Mouse (Mus musculus) megakaryocyte progenitor cell, adult 5-6 weeks (primary cell): ENCODE measurements around the gene Bin2. TPM values are rescaled to one million over a fixed set of nuclear protein-coding genes. Genes with fewer than 3 reads are reported as not detected.
A peak's percentile ranks its signal among the peaks of the same experiment; 100 is the strongest.

ENCODE experiments used
- ATAC-seq: replicated peaks from 2 replicates; pipeline ENCODE4 v1.8.0; 2016; ENCODE audit warnings: mild to moderate bottlenecking, moderate TSS enrichment, inconsistent platforms; ENCODE audit not compliant: poor library complexity
- total RNA-seq, 2 experiments: library from RNA; stranded (forward) in 1 of 2; stranded (reverse) in 1 of 2; fragments of 157-497, 149-512 nt in 1 of 2; fragments of 200-1000 nt in 1 of 2; gene quantifications; 2 replicates each; pipeline versions ENCODE4 v1.2.3 to v1.2.4; 2015 to 2017

Bin2 gene
- total RNA-seq (2015) (129 and 133 TPM in 2 replicates), total RNA-seq (2017) (98.9 and 105 TPM in 2 replicates)

DNA sequence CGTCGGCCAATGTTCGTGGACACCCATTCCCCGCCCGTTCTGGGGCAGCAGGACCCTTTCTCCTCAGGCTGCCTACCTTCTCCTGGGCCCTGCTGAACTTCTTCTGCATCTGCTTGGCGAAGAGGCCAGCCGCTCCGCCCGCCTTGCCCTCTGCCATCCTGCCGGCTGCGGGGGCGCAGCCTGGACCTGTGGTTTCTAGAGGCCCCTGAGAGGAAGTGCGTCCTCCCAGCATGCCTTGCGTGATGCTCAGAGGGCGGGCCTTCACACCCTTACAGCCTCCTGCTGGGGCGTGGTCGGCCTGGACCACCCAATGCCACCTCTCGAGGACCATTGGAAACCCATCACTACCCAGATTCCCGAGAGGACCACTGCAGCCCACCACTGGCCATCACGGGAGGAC lies at the start of gene Bin2:
Gene Bin2, minus strand, starts transcription at position 217 of the 400 bp plus-strand sequence.
- ATAC-seq = peak; percentile 71

DNA sequence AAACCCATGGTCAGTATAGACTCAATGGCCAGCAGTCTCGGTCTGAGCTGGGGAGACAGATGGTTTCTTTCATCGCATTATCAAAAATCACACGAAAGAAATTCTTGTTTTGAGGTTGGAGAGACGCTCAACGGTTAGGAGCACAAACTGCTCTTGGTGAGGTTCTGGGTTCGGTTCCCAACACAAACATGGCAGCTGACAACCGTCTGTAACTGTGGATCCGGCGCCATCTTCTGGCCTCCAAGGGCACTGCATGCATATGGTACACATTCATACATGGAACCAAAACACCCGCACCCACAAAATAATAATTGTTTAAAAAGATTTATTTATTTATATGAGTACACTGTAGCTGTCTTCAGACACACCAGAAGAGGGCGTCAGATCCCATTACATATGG lies 49.2 kb upstream of the Bin2 start:
- ATAC-seq = no peak

DNA sequence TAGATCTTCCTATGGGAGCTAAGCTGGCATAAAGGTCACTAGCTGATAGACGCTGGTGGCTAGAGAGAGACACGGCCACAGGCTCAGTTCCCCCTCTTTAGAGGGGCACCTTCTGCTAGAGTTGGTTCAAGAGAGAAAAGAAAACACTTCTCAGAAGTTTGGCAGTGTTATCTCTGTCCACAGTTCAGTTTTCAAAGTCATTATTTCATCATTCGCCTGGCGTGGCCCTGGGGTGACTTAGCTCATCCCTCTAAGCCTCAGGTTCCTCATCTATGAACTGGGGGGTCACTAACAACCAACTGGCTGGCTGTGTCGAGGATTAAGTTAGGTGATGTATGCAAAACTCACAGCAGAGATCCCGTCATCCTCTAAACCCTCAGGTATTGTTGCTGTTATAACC lies 48.6 kb upstream of the Bin2 start:
- peak; percentile 61 for ATAC-seq

DNA sequence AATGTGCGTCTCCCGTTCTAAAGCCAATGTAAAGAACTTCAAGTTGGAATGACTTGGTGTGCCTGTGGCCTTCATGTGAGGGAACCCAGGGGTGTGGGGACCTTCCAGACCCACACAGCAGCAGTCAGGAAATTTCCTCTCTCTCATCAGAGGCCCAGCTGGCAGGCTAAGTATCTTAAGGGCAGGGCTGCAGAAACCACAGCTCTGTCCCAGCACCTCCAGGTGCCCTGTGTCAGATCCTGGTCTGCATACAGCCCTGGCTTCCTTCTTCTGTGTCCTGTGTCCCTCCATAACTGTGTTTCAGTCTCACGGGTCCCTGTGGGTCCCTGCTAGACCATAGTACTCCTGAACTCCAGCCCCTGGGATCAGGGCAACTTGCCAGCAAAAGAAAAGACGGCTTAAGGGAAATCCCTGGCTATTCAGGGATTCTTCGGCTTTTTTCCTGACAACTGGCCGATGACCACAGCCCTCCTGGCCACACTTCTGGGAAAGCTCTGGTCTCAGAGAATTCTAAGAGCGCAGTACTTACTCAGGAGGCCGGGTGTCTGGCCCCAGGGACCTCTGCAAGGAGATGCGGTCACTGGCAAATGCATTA lies 46.1 kb upstream of the Bin2 start:
- no peak for ATAC-seq

DNA sequence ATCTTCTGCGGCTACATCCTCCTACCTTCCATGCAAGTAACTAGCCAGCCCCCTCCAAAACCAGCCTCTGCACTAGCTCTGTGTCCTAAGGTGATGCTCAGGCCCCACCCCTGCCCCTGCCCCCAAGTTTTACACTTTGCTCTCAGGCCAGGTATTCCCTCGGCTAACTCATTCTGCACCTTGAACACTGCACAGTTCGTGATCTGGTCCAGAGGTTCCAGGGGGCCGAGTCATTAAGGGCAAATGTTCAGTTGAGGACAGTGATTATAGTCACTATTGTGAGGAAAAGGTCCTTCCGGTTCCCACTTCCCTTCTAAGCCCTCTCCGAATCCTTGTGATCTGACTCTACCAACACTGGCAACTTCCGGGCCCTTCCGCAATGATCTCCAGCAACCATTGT lies 45.1 kb upstream of the Bin2 start:
- no peak for ATAC-seq

DNA sequence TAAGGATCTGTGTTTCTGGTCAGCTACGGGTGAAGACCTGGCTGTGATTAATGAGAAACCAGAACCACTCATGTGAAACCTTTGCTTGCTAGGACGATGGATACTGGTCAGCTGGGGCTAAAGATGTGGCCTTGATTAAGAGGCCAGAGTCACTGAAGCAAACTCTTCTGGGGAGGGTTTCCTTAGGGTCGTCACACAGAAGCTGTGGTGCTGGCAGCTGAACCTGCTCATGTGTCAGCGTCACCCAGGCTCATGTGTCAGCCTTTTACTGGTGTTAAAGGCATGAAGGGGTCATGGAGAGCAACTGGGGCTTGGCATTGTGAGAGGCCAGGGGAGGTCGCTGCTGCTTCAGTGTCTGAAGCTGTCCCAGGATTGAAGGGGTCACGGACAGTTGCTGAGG lies 41.5 kb upstream of the Bin2 start:
- ATAC-seq = no peak

DNA sequence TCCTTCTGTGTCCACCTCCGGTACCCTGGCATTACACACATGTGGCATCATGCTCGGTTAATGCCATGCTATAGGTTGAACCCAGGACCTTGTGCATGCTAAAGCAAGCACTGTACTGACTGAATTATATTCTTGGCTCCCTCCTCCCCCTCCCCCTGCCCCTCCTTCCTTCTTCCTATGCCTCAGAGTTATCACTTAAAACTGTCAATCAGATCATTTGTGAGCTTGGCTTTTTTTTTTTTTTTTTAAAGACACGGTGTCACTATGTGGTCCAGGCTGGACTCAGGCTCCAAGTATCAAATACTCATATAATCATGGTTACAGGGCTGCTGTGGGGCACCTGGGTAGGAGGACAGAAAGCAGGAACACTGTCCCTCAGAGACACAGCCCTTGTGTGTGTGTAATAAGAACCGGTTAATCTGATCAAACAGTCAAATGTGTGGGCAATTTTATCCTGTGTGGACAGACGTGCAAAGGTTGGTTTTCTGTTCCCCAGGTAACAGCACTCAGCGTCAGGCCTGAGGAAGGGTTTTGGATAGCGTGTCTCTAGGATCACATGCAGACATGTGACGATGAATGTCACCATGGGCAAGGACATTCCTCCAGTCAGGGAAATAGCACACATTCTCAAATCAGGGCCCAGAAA lies 39.2 kb upstream of the Bin2 start:
- ATAC-seq = peak; percentile 23; the same call in 1 of the 2 replicates

DNA sequence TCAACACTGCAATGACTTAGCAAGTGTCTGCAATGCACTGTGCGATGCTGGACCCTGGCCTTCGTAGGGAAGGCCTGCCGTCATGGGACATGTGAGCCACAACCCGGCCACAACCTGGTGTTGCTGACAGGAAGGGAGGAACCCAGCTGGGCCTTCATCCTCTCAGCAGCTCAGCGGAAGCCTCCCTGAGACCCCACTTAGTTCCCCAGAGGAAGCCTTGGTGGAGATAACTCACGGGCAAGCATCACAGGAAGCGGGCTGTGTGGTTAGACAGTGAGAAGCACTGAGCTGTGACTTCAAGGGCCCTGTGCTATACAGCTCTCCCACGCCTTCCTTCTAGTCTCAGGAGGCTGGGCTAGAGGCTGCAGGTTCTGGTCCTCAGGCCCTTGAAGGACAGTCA lies 36.9 kb upstream of the Bin2 start:
- ATAC-seq = peak; percentile 80

DNA sequence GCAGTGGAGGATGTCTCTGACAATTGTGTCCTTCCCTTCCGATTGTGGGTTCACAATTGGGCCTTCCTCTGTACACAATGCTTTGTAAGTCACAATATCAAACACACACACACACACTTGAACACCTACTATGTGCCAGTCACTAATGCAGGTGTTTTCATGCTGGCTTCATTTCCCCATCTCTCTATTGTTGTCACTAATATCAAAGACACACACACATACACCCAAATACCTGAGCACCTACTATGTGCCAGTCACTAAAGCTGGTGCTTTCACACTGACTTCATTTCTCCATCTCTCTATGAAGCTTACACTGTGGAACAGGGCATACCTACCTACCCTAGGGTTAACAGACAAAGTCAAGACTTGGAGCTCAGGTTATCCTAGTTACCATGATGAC lies 36.0 kb upstream of the Bin2 start:
- no peak for ATAC-seq

DNA sequence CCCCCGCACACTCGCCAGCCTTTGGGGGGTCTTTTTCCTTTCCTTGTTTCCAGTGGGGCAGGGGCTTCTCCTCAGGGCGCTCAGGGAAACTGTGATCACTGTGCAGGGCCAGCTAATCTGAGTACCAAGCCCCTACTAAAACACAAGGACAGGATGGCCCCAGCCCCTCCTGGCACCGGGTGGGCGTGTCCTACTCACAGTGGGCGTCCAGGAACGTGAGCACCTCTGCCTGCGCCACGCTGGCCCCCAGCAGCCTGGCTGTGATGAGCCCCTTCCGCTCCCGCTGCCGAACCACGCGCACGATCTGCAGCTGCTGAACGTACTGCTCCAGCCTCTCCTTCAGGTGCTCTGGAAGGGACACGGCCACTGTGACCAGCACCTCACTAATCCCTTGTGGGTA lies 34.6 kb upstream of the Bin2 start:
- no peak for ATAC-seq

DNA sequence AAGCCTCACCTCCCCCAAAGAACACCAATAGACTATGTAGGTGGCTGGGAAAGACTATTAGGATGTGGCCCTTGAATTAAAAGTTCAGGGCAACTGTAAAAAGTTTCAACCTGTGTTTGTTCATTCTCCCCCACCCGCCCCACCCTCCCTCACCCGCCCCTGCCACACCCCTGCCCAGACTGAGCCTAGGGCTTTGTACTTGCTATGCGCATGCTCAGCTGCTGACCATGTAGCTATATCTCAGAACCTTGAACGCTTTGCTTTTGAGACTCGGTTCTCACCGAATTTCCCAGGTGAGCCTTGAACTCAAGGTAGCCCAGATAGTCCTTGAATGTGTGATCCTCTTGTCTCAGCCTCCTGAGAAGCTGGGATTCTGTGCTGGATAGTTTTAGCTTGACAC lies 32.5 kb upstream of the Bin2 start:
- no peak for ATAC-seq

DNA sequence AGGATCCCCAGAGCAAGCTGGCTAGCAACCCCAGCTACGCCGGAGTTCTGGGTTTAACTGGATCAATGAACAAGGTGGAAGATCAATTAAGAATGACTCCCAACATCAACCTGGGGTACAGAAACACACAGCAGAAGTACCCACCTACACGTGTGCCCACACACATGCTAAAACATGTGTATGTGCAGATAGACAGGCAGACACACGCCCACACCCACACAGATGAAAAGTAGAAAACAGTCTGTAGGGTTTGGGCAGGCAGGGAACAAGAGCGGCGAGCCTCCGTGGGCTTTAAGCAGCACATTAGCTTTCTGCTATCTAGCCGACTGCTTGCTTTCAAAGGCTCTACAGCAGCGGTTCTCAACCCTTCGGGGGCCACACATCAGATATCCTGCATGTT lies 31.8 kb upstream of the Bin2 start:
- peak; percentile 13; the same call in 1 of the 2 replicates for ATAC-seq

DNA sequence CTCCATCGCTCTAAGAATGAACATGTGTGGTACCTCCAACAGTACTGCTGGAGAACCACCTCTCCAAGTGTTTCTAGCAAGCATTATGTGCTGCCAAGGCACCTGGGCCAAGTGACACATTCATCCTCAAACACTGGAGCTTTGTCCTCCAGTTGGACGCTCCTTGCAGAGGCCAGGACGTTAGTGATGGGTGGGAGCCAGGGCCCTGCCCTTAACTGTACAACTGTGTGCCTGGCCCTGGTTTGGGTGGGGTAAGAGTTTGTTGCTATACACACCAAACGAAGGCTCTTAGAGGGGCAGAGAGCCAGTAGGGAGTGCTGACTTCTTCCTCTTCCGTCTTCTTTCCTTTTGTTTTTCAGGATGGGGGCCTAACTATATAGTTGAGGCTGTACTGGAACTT lies 31.1 kb upstream of the Bin2 start:
- no peak for ATAC-seq

DNA sequence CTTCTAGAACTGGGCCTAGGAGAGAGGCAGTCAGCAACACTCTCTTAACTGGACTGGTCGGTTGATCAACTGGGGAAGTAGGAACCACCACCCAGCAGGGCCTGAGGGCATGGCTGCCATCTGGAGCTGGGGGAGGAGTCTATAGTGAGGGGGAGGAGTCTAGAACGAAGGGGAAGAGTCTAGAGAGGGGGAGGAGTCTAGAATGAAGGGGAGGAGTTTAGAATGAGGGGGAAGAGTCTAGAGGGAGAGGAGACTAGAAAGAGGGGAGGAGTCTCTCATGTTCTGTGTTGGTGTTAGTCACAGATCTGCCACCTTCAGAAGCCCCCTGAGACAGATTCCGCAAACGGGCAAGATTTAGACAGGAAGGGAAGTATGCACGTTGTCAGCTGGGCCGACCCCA lies 30.0 kb upstream of the Bin2 start:
- ATAC-seq = peak; percentile 82

DNA sequence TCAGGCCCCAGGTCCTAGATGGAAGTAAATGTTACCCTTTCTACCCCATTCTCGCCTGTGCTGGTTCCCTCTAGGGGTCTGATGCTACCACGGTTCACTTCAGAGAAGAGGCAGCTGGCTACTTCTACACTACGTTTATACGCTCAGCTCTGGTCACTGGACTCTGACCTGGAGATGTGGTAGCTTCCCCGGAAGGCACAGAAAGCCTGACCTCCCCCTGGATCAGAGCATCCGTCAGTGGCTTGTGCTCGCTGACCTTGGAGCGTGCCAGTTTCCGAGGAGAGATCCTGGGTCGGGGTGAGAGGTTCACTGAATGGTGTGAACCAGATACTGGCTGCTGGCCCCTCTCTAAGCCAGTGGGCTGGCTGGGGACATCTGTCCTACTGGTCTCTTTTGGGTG lies 28.7 kb upstream of the Bin2 start:
- no peak for ATAC-seq

DNA sequence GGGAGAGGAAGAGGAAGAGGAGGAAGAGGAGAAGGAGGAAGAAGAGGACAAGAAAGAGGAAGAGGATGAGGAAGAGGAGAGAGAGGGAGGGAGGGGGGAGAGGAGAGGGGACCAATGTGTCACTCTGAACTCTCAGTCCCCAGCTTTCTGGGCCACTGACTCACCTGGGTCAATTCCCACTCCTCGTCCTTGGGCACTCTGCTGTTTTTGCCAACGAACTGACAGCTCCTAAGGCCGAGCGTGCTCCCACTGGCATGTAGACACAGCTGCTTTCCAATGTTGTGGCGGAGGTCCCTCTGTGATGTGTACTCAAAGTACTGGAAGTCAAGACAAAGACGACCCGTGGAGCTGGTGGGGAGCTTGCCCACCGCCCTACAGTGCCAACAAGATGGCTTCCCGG lies 25.1 kb upstream of the Bin2 start:
- no peak for ATAC-seq

DNA sequence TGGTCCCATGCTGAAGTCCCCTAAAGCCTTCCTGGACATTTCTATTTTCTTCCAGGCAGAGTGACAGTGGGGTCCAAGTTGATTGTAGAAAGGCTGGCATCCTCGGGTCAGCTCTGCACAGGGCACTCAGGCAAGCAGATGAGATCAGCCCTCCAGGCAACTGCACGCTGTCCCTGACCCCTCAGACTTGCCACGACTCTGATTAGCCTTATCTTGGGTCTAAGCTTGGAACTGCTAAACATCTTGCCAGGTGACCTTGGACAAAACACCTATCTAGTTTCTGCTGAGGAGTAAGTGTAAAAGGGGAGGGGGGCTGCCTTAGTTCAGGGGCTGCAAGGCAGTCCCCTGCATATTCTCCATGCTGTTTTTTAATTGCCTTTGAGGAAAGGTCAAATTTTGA lies 22.6 kb upstream of the Bin2 start:
- no peak for ATAC-seq

DNA sequence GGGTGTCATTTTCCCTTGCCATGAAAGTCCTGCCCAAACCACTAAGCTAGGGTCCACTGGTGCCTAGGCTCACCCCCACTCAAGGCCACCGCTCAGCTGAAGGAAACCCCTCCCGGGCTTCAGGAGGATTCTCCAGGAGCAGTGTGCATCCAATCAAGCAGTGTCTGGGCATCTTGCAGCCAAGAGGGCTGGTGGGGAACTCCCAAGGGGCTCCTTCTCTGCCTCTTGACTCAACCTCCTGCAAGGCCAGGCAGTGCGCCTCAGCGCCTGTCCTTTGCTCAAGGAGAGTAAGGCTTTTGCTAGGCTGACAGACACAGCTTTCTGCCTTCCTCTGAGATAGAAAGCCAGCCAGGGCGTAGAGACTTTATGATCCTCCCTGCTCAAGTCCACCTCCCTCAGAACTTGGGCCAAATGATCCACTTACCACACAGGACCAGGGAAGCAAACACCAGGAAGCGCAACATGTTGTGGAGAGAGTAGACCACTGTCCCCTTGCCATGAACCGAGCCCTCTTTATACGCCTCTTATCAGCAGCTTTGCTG lies 18.1 kb upstream of the Bin2 start, which contains the start of gene Cela1:
Gene Cela1, minus strand, starts transcription at position 492 of the 542 bp plus-strand sequence.
- ATAC-seq = no peak

DNA sequence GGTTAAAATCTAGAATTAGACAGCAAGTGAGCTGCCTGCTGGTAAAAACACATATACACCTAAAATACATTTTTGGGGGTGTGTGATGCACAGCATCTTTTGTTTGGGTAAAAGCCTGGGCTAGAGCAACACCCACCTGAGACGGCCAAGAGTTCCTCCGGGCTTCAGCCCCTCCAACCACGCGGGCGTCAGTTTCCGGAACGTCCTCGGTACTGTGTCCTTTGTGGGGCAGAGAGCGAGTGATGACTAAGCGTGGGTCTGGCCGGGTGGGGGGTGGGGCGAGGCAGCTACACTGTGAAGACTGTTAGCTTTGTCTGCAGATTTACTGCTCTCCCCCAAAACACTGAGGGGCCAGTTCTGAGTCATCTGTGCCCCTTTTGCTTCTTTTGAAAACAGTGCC lies 17.6 kb upstream of the Bin2 start:
- ATAC-seq = peak; percentile 47

DNA sequence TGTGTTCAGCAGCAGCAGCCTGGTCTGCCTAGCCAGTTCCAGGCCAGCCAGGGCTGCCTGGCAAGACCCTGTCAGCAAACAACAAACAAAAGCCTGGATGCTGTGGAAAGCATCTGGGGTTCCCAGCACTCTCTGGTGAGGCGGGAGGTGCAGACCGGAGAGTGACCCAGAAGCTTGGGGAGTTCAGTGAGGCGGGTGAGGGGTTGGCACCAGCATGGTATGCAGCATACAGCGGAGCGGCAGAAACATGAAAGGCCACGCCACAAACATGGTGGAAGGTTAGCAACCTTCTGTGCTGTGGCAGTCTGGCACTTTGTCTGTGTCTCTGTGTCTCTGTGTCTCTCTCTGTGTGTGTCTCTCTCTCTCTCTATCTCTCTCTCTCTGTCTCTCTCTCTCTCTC lies 17.1 kb upstream of the Bin2 start:
- no peak for ATAC-seq

DNA sequence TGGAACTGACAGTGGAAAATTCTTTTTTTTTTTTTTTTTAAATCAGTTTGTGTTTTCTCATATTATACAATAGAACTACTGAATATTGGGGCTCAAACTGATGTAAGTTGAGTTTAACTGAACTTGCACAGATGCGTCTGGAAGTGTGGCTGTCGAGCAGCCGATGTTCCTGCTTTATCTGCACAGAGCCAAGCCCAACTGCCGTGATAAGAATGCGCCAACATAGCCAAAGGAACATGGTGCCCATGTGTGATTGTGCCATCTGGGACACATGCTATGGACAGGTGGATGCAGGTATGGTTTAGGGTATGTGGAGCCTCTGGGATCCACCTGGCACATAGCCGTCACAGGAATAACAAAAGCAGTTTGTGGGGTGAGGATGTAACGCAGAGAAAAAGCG lies 16.5 kb upstream of the Bin2 start:
- peak; percentile 64 for ATAC-seq

DNA sequence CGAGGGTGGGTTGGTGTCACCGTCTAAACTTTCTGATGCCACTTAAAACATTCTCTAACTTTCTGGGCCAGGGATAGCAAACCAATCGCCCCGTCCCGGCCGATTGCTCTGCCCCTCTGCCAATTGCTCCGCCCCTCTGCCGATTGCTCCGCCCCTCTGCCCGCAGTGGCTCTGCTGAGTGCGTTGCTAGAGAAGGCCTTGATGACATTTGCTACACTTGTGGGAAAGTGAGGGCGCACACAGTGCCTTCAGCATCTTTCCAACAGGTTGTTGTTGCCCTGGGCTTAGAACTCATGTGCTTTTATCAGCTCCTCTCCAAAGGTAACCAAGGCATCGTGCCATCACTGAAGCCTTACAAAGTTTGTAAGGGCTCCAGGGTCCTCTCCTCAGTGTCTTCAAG lies 15.9 kb upstream of the Bin2 start:
- peak; percentile 55 for ATAC-seq

DNA sequence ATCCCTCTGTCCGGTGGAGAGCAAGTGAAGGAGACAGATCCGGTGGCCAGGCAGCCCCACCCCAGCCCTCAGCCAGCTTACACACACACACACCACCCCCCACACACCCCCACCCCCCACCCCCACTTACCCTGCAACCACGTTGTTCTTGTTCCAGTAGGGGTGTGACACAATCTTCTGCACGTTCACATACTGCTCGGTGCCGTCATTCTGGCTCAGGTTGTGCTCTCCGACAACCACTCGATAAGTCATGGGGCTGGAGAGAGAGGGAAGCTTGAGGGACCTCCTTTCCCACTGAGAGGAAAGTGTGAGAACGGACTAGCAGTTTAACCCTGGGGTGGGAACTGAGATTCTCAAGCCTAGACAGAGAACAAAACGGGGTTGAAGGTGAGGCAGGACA lies 15.1 kb upstream of the Bin2 start:
- ATAC-seq = no peak
